Mouse (Mus musculus) forebrain, embryonic 13.5 days (tissue): ENCODE data around the gene Gm19668. TPM values are rescaled to one million over a fixed set of nuclear protein-coding genes. Genes with fewer than 3 reads are reported as not detected.

Experiments used
- ATAC-seq: fragments of 200-750 bp; cut with Nextera tagmentation; 2 replicates; pipeline ENCODE4 v1.8.0; 2017
- H3K27ac ChIP-seq: fragments of 300-500 bp; sonication (generic); 2 replicates; pipeline ENCODE4 v1.5.1; 2015; ENCODE audit warnings: inconsistent platforms, mild to moderate bottlenecking, moderate library complexity
- H3K27me3 ChIP-seq: fragments of 300-500 bp; sonication (generic); 2 replicates; pipeline ENCODE4 v1.6.1; 2015; ENCODE audit warnings: mild to moderate bottlenecking, inconsistent platforms
- H3K36me3 ChIP-seq: fragments of 300-500 bp; sonication (generic); 2 replicates; pipeline ENCODE4 v1.6.1; 2015; ENCODE audit warnings: mild to moderate bottlenecking, inconsistent platforms; ENCODE audit not compliant: poor library complexity, severe bottlenecking
- H3K4me1 ChIP-seq: fragments of 300-500 bp; sonication (generic); 2 replicates; pipeline ENCODE4 v1.6.1; 2015; ENCODE audit warnings: inconsistent platforms
- H3K4me2 ChIP-seq: fragments of 300-500 bp; sonication (generic); 2 replicates; pipeline ENCODE4 v1.6.1; 2015; ENCODE audit warnings: inconsistent platforms, mild to moderate bottlenecking, moderate library complexity
- H3K4me3 ChIP-seq: fragments of 300-500 bp; sonication (generic); 2 replicates; pipeline ENCODE4 v1.5.1; 2015; ENCODE audit warnings: mild to moderate bottlenecking, inconsistent platforms
- H3K9ac ChIP-seq: fragments of 300-500 bp; sonication (generic); 2 replicates; pipeline ENCODE4 v1.6.1; 2015; ENCODE audit warnings: mild to moderate bottlenecking, inconsistent platforms
- H3K9me3 ChIP-seq: fragments of 300-500 bp; sonication (generic); replicated peaks from 2 replicates; pipeline ENCODE4 v1.6.1; 2016; ENCODE audit warnings: inconsistent platforms
- WGBS: fragments of 180-500 bp; shearing (Covaris S2); methylation state at CpG from one replicate; pipeline ENCODE4 v1.1.7; 2015; 5-methylcytosine and 5-hydroxymethylcytosine counted together
- polyA plus RNA-seq: library from polyadenylated mRNA; unstranded; fragments of >200 nt; fragmentation: Nextera tagmentation; extraction: Ambion mirVana; gene quantifications from 2 replicates; pipeline ENCODE4 v1.2.1, GENCODE M21; 2015

Gm19668 gene
- polyA plus RNA-seq: not detected in 2 replicates

DNA sequence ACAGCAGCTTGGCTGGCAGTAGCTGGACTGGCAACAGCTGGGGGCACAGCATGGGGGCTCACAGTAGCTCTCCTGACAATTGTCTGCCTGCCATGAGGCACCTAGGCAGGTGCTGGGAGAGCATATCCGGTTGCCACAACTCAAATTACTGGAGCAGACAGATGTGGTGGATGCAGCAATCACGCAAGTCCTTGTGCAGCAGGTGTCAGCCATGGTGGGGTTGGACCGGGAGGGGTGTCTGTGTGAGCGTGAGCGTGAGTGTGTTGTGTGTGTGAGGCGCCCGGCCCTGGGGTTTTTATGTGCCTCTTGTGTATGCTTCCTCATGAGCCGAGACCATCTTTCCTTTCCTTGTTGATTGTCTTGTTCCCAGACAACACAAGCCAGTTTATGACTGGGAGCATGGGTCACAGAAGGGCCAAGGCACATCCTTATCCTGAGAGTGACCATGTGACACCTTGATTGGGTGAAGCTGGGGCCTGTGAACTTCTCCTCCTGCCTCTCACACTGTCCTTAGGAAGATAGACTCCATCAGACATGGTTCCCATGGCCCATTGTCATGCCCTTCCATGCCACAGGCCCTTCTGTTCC lies at the start of gene Gm19668:
Gm19668 (minus strand) TSS at position 213 of the 588 bp plus-strand sequence.
- Histone ChIP-seq H3K4me2 (no peak within 1 kb of the TSS), H3K4me3 (no peak within 1 kb of the TSS), H3K9ac (no peak within 1 kb of the TSS), H3K36me3 (no peaks in the 10 kb centered on the region), H3K27me3 (no peaks in the 10 kb centered on the region), H3K9me3 (no peaks in the 10 kb centered on the region), H3K4me1 (peaks cover 13% of the 10 kb centered on the region), H3K27ac (peak within 1 kb of the TSS; percentile 69)
- no peak for ATAC-seq
- WGBS: 66% methylated on average over 8 of the region's 8 CpGs

DNA sequence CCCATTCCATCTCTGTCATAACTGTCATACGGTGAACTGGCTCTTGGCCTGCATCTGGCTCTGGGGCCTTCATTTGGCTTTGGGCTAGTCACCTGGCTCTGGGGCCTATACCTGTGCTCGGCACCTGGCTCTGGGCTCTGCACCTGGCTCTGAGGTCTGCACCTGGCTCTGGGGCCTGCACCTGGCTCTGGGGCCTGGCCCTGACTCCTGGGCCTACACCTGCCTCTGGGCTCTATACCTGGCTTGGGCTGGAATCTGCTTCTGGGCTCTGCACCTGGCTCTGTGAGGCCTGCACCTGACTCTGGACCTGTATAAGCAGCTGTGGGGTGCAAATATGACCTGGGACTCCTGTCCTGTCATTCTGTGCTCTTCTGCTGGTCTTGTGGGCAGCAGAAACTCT lies 48.6 kb upstream of the Gm19668 start:
- H3K9ac ChIP-seq: no peak overlapping the region
- H3K4me2 ChIP-seq: no peak overlapping the region
- no peak overlapping the region for H3K4me3 ChIP-seq
- no peak for ATAC-seq
- no peak overlapping the region for H3K27ac ChIP-seq
- H3K36me3 ChIP-seq: no peaks in the 10 kb centered on the region
- H3K4me1 ChIP-seq: no peaks in the 10 kb centered on the region
- peaks cover 16% of the 10 kb centered on the region for H3K9me3 ChIP-seq
- WGBS: 86% methylated on average over 2 of the region's 2 CpGs
- H3K27me3 ChIP-seq: no peaks in the 10 kb centered on the region

- Histone ChIP-seq H3K27me3 (no peaks in the 10 kb centered on the region), H3K4me2 (no peak overlapping the region), H3K4me3 (no peak overlapping the region), H3K9ac (peak overlapping the region; percentile 26; the same call in 1 of the 2 replicates), H3K27ac (no peak overlapping the region), H3K4me1 (no peaks in the 10 kb centered on the region), H3K9me3 (peaks cover 16% of the 10 kb centered on the region), H3K36me3 (no peaks in the 10 kb centered on the region)
- no peak for ATAC-seq
- WGBS: 11% methylated on average over 2 of the region's 2 CpGs
Measured at GRCm38 (mm10) chr10:77846961-77847360, 48.0 kb upstream of the Gm19668 start.

DNA sequence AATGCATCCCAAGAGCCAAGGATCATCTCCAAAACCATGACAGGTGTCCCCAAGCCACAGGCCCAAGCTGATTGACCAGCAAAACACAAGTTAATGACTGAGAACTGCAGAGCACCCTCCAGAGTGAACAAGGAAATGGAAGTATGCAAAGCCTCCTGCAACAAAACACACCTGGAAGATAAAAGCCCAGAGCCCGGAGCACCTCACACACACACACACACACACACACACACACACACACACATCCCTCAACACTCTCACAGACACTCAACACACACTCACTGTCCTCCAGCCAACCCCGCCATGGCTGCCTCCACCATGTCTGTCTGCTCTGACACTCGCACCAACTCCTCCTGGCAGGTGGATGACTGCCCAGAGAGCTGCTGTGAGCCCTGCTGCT lies 47.6 kb upstream of the Gm19668 start, which contains the start of gene Gm36176:
Gm36176 (plus strand) TSS at position 301 of the 400 bp plus-strand sequence.
- Histone ChIP-seq H3K4me2 (no peak within 1 kb of the TSS), H3K27me3 (no peaks in the 10 kb centered on the region), H3K4me3 (no peak within 1 kb of the TSS), H3K27ac (no peak within 1 kb of the TSS), H3K36me3 (no peaks in the 10 kb centered on the region), H3K9ac (peak within 1 kb of the TSS; percentile 26; the same call in 1 of the 2 replicates), H3K4me1 (no peaks in the 10 kb centered on the region), H3K9me3 (peaks cover 16% of the 10 kb centered on the region)
- no peak for ATAC-seq
- 100% methylated on average over 1 of the region's 3 CpGs for WGBS

GRCm38 (mm10) chr10:77839006-77839405 lies 40.1 kb upstream of the Gm19668 start:
- Histone ChIP-seq H3K4me3 (no peak overlapping the region), H3K27me3 (no peaks in the 10 kb centered on the region), H3K4me2 (no peak overlapping the region), H3K9ac (no peak overlapping the region), H3K27ac (no peak overlapping the region), H3K9me3 (peaks cover 11% of the 10 kb centered on the region), H3K4me1 (no peaks in the 10 kb centered on the region), H3K36me3 (no peaks in the 10 kb centered on the region)
- 79% methylated on average over 6 of the region's 6 CpGs for WGBS
- no peak for ATAC-seq

- no peak within 1 kb of the TSS for H3K4me3 ChIP-seq
- H3K9ac ChIP-seq: no peak within 1 kb of the TSS
- H3K9me3 ChIP-seq: no peaks in the 10 kb centered on the region
- no peaks in the 10 kb centered on the region for H3K36me3 ChIP-seq
- 73% methylated on average over 9 of the region's 9 CpGs for WGBS
- H3K4me1 ChIP-seq: no peaks in the 10 kb centered on the region
- H3K27me3 ChIP-seq: no peaks in the 10 kb centered on the region
- H3K27ac ChIP-seq: no peak within 1 kb of the TSS
- no peak within 1 kb of the TSS for H3K4me2 ChIP-seq
- ATAC-seq: no peak
Measured at GRCm38 (mm10) chr10:77835647-77836046, 36.7 kb upstream of the Gm19668 start, which contains the start of gene Krtap10-10. Gene Krtap10-10 (plus strand): TSS chr10:77835947.

DNA sequence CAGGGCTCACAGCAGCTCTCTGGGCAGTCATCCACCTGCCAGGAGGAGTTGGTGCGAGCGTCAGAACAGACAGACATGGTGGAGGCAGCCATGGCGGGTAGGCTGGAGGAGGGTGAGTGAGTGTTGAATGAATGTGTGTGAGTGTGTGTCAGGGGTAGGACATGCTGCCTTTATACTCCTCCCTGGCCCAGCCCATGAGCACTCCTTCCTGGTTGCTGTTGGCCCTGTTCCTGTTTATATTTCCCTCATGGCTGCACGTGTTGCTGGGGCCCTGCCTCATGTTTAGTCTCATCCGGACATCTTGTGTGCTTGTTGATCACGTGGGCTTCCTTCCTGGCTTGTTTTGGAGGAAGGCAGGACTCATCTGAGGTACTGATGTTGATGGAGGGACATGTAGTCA lies 28.0 kb upstream of the Gm19668 start, which contains the start of gene Krtap10-4:
Krtap10-4 (minus strand) TSS at position 145 of the 400 bp plus-strand sequence.
- no peaks in the 10 kb centered on the region for H3K4me1 ChIP-seq

DNA sequence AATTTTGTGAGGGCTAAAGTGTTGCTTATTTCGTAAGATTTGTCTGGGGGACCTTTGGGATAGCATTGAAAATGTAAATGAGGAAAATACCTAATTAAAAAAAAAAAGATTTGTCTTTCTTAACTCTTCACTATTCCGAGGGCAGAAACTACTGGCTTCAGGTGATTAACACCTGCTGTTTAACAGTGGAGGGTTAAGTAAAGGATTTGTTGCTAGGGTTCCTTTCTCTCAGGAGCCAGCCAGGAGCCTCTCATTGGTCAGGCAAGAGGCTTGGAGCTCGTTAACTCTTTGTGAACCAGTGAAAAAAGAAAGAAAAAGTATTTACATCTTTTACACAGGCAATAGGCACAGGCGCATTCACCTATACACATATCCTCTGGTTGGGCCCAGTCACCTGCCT lies 20.3 kb upstream of the Gm19668 start:
- no peaks in the 10 kb centered on the region for H3K9me3 ChIP-seq
- 21% methylated on average over 4 of the region's 4 CpGs for WGBS
- H3K9ac ChIP-seq: no peak overlapping the region
- no peak overlapping the region for H3K4me3 ChIP-seq
- no peak overlapping the region for H3K4me2 ChIP-seq
- H3K27me3 ChIP-seq: no peaks in the 10 kb centered on the region
- H3K4me1 ChIP-seq: no peaks in the 10 kb centered on the region
- no peak overlapping the region for H3K27ac ChIP-seq
- ATAC-seq: no peak
- H3K36me3 ChIP-seq: no peaks in the 10 kb centered on the region

More for the DNA sequence above, 28.0 kb upstream of the Gm19668 start, which contains the start of gene Krtap10-4:
- Histone ChIP-seq H3K27ac (no peak within 1 kb of the TSS), H3K36me3 (no peaks in the 10 kb centered on the region), H3K9ac (no peak within 1 kb of the TSS), H3K9me3 (no peaks in the 10 kb centered on the region), H3K27me3 (no peaks in the 10 kb centered on the region), H3K4me3 (no peak within 1 kb of the TSS), H3K4me2 (no peak within 1 kb of the TSS)
- no peak for ATAC-seq
- 75% methylated on average over 6 of the region's 6 CpGs for WGBS

- Histone ChIP-seq H3K27ac (no peak overlapping the region), H3K36me3 (no peaks in the 10 kb centered on the region), H3K4me1 (no peaks in the 10 kb centered on the region), H3K27me3 (no peaks in the 10 kb centered on the region), H3K9me3 (no peaks in the 10 kb centered on the region), H3K9ac (no peak overlapping the region), H3K4me2 (no peak overlapping the region), H3K4me3 (no peak overlapping the region)
- WGBS: 96% methylated on average over 4 of the region's 4 CpGs
- no peak for ATAC-seq
Measured at GRCm38 (mm10) chr10:77818523-77818922, 19.6 kb upstream of the Gm19668 start.

DNA sequence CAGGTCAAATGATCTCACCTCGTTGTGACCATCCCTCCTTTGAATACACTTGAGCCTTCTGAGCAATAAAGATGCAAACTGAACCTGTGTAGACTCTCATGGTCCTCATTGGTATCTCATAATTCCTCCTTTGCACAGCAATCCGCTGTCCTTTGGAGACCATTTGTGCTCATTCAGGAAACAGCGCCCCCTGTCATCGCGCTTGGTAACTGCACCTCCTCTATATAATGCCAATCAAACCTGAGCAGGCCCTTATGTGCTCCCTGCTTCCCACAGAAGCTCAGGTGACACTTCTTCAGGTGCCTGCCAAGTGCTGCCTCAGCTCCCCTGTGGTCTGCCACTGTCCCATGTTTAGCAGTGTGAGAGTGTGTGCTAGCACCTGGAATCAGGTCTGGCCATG lies 16.6 kb upstream of the Gm19668 start:
- WGBS: 30% methylated on average over 5 of the region's 5 CpGs
- no peak overlapping the region for H3K27ac ChIP-seq
- no peaks in the 10 kb centered on the region for H3K36me3 ChIP-seq
- H3K9me3 ChIP-seq: no peaks in the 10 kb centered on the region
- H3K4me1 ChIP-seq: no peaks in the 10 kb centered on the region
- no peak overlapping the region for H3K4me2 ChIP-seq
- no peak overlapping the region for H3K9ac ChIP-seq
- H3K27me3 ChIP-seq: no peaks in the 10 kb centered on the region
- ATAC-seq: no peak
- no peak overlapping the region for H3K4me3 ChIP-seq

DNA sequence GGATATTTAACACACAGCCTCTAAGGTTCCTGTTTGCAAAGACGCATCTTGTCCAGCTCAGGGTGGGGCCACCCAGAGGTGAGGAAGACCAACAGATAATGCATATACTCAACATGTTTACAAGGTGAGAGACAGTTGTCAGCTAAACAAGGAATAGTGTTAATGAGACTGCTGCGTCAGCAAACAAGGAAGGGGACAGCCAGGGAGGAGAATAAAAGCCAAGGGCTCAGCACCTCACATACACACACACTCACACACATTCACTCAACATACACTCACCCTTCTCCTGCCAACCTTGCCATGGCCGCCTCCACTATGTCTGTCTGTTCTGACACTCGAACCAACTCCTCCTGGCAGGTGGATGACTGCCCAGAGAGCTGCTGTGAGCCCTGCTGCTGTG lies 15.4 kb upstream of the Gm19668 start, which contains the start of gene Gm2696:
Gm2696 (plus strand) TSS at position 301 of the 400 bp plus-strand sequence.
- Histone ChIP-seq H3K27me3 (no peaks in the 10 kb centered on the region), H3K4me1 (no peaks in the 10 kb centered on the region), H3K27ac (no peak within 1 kb of the TSS), H3K4me2 (no peak within 1 kb of the TSS), H3K36me3 (no peaks in the 10 kb centered on the region), H3K9ac (no peak within 1 kb of the TSS), H3K4me3 (no peak within 1 kb of the TSS), H3K9me3 (peaks cover 3% of the 10 kb centered on the region; the same call in 1 of the 2 replicates)
- ATAC-seq: no peak
- WGBS: 49% methylated on average over 4 of the region's 4 CpGs

- Histone ChIP-seq H3K36me3 (no peaks in the 10 kb centered on the region), H3K4me1 (no peaks in the 10 kb centered on the region), H3K9me3 (peaks cover 3% of the 10 kb centered on the region; the same call in 1 of the 2 replicates), H3K9ac (no peak within 1 kb of the TSS), H3K4me3 (no peak within 1 kb of the TSS), H3K27ac (no peak within 1 kb of the TSS), H3K27me3 (no peaks in the 10 kb centered on the region), H3K4me2 (no peak within 1 kb of the TSS)
- 67% methylated on average over 5 of the region's 5 CpGs for WGBS
- no peak for ATAC-seq
Measured at GRCm38 (mm10) chr10:77811743-77812142, 12.8 kb upstream of the Gm19668 start, which contains the start of gene Gm9507. Gene Gm9507 (minus strand): TSS chr10:77811843.
